Mouse (Mus musculus) heart, postnatal 4 days (tissue): ENCODE results near the gene Scgb2b7. TPM values are rescaled to one million over a fixed set of nuclear protein-coding genes. Genes with fewer than 3 reads are reported as not detected.
"Not testable (repeated sequence)": the region's sequence is repeated elsewhere in the genome, so short reads cannot be mapped to it uniquely, and the experiment has no call there.

Source experiments
- DNase-seq: peaks from one replicate; pipeline ENCODE4 v3.0.0; 2021
- total RNA-seq, 2 experiments: library from RNA; stranded (reverse); gene quantifications; 2 replicates each; pipeline ENCODE4 v1.2.3; 2021

Scgb2b7 gene
- total RNA-seq = not detected

- DNase-seq = not testable (repeated sequence)
Observed at GRCm38 (mm10) chr7:31705657-31706056, at the start of gene Scgb2b7. Gene Scgb2b7 (minus strand): TSS chr7:31705757.

DNA sequence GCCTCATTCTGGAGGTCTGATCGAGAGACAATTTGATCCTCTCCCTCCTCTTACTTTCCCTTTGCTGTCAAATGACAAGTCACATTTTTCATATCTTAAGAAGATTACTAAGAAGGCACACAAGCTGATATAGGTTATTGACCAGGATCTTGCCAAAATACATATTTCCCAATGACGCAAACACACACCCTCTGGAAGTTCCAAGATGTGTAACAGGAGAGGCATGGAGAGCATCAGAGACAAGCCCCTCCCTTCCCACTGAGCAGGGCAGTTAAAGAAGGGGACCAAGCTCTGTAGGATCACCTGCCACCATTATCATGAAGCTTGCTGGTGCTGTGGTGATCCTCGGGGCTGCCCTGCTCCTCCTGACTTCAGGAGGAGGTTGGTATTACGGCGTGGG is 6.8 kb upstream of the Scgb2b7 start, which contains the start of gene Scgb1b7:
Scgb1b7 (plus strand) TSS at position 301 of the 400 bp plus-strand sequence.
- not testable (repeated sequence) for DNase-seq

Other genes with a start within 250 kb of the Scgb2b7 start
- gene Scgb1b7, start 6.9 kb upstream of the Scgb2b7 start, total RNA-seq = not detected